ENCODE assay signal across 19 mouse cellular contexts in the genomic region with DNA sequence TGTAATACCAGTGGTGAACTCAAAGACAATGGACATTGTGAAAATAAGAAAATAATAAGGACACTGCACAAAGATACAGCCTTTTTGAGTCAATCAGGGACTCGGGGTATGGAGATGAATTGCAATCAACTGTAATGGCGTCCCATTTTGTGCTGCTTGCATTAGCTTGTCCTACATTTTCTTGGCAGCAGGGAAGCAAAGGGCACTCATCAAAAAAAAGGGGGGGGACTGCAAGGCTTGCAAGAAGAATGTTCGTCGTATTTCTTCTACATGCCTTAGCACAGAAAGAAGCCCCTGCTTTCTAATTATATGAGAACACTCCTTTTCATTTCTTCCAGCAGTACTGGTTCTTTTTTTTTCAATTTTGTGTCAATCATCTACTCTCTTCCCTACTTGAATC. TPM values are rescaled to one million over a fixed set of nuclear protein-coding genes. Genes with fewer than 3 reads are reported as not detected.
DNase-seq lines count a peak whose midpoint lies in the region; ATAC-seq lines count a peak whose summit lies in the region.
"Had no signal": no experiment of that assay in that cellular context is flagged by ENCODE, and none has a peak within 500 bp of the region (broad histone marks: within the 10 kb centered on the region; RNA-seq: fewer than 3 reads in every experiment).

No protein-coding gene starts in this region.

- no peaks in the 10 kb centered on the region for H3K36me3 ChIP-seq in forebrain, embryonic 11.5 days (ENCODE audit: control insufficient read depth, insufficient read depth, low read length)
- H3K36me3 ChIP-seq in forebrain, embryonic 12.5 days (replicated peaks): no peaks in the 10 kb centered on the region
- H3K36me3 ChIP-seq in hindbrain, embryonic 14.5 days (replicated peaks; ENCODE audit: control insufficient read depth, insufficient read depth): no peaks in the 10 kb centered on the region
- H3K36me3 ChIP-seq in hindbrain, embryonic 12.5 days: no peaks in the 10 kb centered on the region
- H3K36me3 ChIP-seq in neural tube, embryonic 13.5 days: no peaks in the 10 kb centered on the region
- H3K36me3 ChIP-seq: embryonic facial prominence, embryonic 10.5 days; limb, embryonic 10.5 days; midbrain, embryonic 15.5 days had no signal

- no peak overlapping the region for H3K9ac ChIP-seq in forebrain, embryonic 11.5 days (ENCODE audit: low read length)
- no peak overlapping the region for H3K9ac ChIP-seq in forebrain, embryonic 12.5 days
- no peak overlapping the region for H3K9ac ChIP-seq in hindbrain, embryonic 14.5 days
- no peak overlapping the region for H3K9ac ChIP-seq in hindbrain, embryonic 12.5 days
- H3K9ac ChIP-seq in neural tube, embryonic 13.5 days: no peak overlapping the region
- H3K9ac ChIP-seq: midbrain, embryonic 15.5 days had no signal

- no peak overlapping the region for H3K4me2 ChIP-seq in forebrain, embryonic 11.5 days (ENCODE audit: low read depth, low read length, severe bottlenecking)
- H3K4me2 ChIP-seq in forebrain, embryonic 12.5 days: no peak overlapping the region
- no peak overlapping the region for H3K4me2 ChIP-seq in hindbrain, embryonic 14.5 days (replicated peaks)
- no peak overlapping the region for H3K4me2 ChIP-seq in hindbrain, embryonic 12.5 days (replicated peaks)
- no peak overlapping the region for H3K4me2 ChIP-seq in neural tube, embryonic 13.5 days
- H3K4me2 ChIP-seq: midbrain, embryonic 15.5 days had no signal

- no peaks in the 10 kb centered on the region for H3K9me3 ChIP-seq in forebrain, embryonic 11.5 days (ENCODE audit: control insufficient read depth, low read length)
- H3K9me3 ChIP-seq in forebrain, embryonic 12.5 days: no peaks in the 10 kb centered on the region
- no peaks in the 10 kb centered on the region for H3K9me3 ChIP-seq in hindbrain, embryonic 14.5 days (ENCODE audit: control insufficient read depth, low read length)
- no peaks in the 10 kb centered on the region for H3K9me3 ChIP-seq in hindbrain, embryonic 12.5 days (replicated peaks)
- no peaks in the 10 kb centered on the region for H3K9me3 ChIP-seq in neural tube, embryonic 13.5 days
- H3K9me3 ChIP-seq: embryonic facial prominence, embryonic 10.5 days; limb, embryonic 10.5 days; midbrain, embryonic 15.5 days had no signal

- no peak for DNase-seq in forebrain, embryonic 11.5 days (ENCODE audit: low spot score)
- peak; percentile 30 for DNase-seq in hindbrain, embryonic 14.5 days (ENCODE audit: low spot score)
- no peak for DNase-seq in neural tube, embryonic 10.5 days (ENCODE audit: extremely low spot score, low spot score)
- no peak for DNase-seq in lung, postnatal 14 days
- DNase-seq: adrenal gland, postnatal 25 days; cerebellum, adult 11 months; gastrocnemius, postnatal 36 days; heart, adult 2 months; liver; right cerebral cortex, postnatal 25 days had no signal

- 58% methylated on average over 4 of the region's 4 CpGs for WGBS in forebrain, embryonic 11.5 days
- WGBS in forebrain, embryonic 12.5 days: 42% methylated on average over 4 of the region's 4 CpGs
- 26% methylated on average over 4 of the region's 4 CpGs for WGBS in hindbrain, embryonic 14.5 days
- WGBS in hindbrain, embryonic 12.5 days: 52% methylated on average over 4 of the region's 4 CpGs
- WGBS in neural tube, embryonic 13.5 days: 27% methylated on average over 4 of the region's 4 CpGs

- no peak overlapping the region for H3K4me3 ChIP-seq in forebrain, embryonic 11.5 days (ENCODE audit: low read depth, low read length)
- H3K4me3 ChIP-seq in forebrain, embryonic 12.5 days (replicated peaks): no peak overlapping the region
- H3K4me3 ChIP-seq in hindbrain, embryonic 14.5 days (replicated peaks; ENCODE audit: low read length): no peak overlapping the region
- H3K4me3 ChIP-seq in hindbrain, embryonic 12.5 days: no peak overlapping the region
- no peak overlapping the region for H3K4me3 ChIP-seq in neural tube, embryonic 13.5 days
- H3K4me3 ChIP-seq: embryonic facial prominence, embryonic 10.5 days; heart, adult 2 months; left cerebral cortex, adult 2 months; limb, embryonic 10.5 days; midbrain, embryonic 15.5 days had no signal

- 0 out of 2 replicates have a peak overlapping the region, but pooled peaks have one; percentile 12 for H3K27ac ChIP-seq in forebrain, embryonic 11.5 days (ENCODE audit: low read depth, low read length)
- no peak overlapping the region for H3K27ac ChIP-seq in forebrain, embryonic 12.5 days
- no peak overlapping the region for H3K27ac ChIP-seq in hindbrain, embryonic 14.5 days
- no peak overlapping the region for H3K27ac ChIP-seq in hindbrain, embryonic 12.5 days
- H3K27ac ChIP-seq in neural tube, embryonic 13.5 days (replicated peaks): 0 out of 2 replicates have a peak overlapping the region, but pooled peaks have one; percentile 1
- H3K27ac ChIP-seq: embryonic facial prominence, embryonic 10.5 days; left cerebral cortex, adult 2 months; limb, embryonic 10.5 days; macrophage; midbrain, embryonic 15.5 days had no signal

- H3K27me3 ChIP-seq in forebrain, embryonic 11.5 days (ENCODE audit: control insufficient read depth, insufficient read depth, low read length): no peaks in the 10 kb centered on the region
- H3K27me3 ChIP-seq in forebrain, embryonic 12.5 days: no peaks in the 10 kb centered on the region
- H3K27me3 ChIP-seq in hindbrain, embryonic 14.5 days (ENCODE audit: control insufficient read depth, insufficient read depth, low read length): no peaks in the 10 kb centered on the region
- H3K27me3 ChIP-seq in hindbrain, embryonic 12.5 days: no peaks in the 10 kb centered on the region
- H3K27me3 ChIP-seq in neural tube, embryonic 13.5 days: no peaks in the 10 kb centered on the region
- H3K27me3 ChIP-seq: midbrain, embryonic 15.5 days had no signal

- no peaks in the 10 kb centered on the region for H3K4me1 ChIP-seq in forebrain, embryonic 11.5 days (replicated peaks; ENCODE audit: control insufficient read depth, insufficient read depth, low read length)
- H3K4me1 ChIP-seq in forebrain, embryonic 12.5 days: no peaks in the 10 kb centered on the region
- H3K4me1 ChIP-seq in hindbrain, embryonic 14.5 days (replicated peaks; ENCODE audit: control insufficient read depth, insufficient read depth, low read length): 0 out of 2 replicates have a peak, but pooled peaks cover 10% of the 10 kb centered on the region
- H3K4me1 ChIP-seq in hindbrain, embryonic 12.5 days: no peaks in the 10 kb centered on the region
- H3K4me1 ChIP-seq in neural tube, embryonic 13.5 days (replicated peaks): peaks cover 21% of the 10 kb centered on the region
- H3K4me1 ChIP-seq: limb, embryonic 10.5 days had no signal

- ATAC-seq in forebrain, embryonic 11.5 days (replicated peaks; ENCODE audit: low FRiP score): no peak
- ATAC-seq in forebrain, embryonic 12.5 days (ENCODE audit: low FRiP score): no peak; the same call in 1 of the 2 replicates
- no peak for ATAC-seq in hindbrain, embryonic 14.5 days (ENCODE audit: low FRiP score)
- no peak for ATAC-seq in hindbrain, embryonic 12.5 days (ENCODE audit: low FRiP score)
- ATAC-seq in neural tube, embryonic 13.5 days (ENCODE audit: low read depth): no peak
- ATAC-seq in activated CD4-positive, CD25-positive, alpha-beta regulatory T cell, adult 4 months: no peak
- ATAC-seq: midbrain, embryonic 15.5 days had no signal

RNA-seq across cellular contexts. Expression of gene Tspan7, which starts 32.8 kb away (rescaled TPM):
- 86.8 and 87.0 TPM in 2 replicates for polyA plus RNA-seq in forebrain, embryonic 11.5 days (2014; fragmentation: Nextera tagmentation; extraction: Ambion mirVana)
- polyA plus RNA-seq in forebrain, embryonic 12.5 days (2016; fragmentation: Nextera tagmentation; extraction: Ambion mirVana): 118 and 121 TPM in 2 replicates
- 430 and 503 TPM in 2 replicates for polyA plus RNA-seq in hindbrain, embryonic 14.5 days (2014; fragmentation: Nextera tagmentation; extraction: Ambion mirVana)
- polyA plus RNA-seq in hindbrain, embryonic 12.5 days (2016; fragmentation: Nextera tagmentation; extraction: Ambion mirVana): 98.0 and 106 TPM in 2 replicates
- 248 and 253 TPM in 2 replicates for polyA plus RNA-seq in neural tube, embryonic 13.5 days (2015; fragmentation: Nextera tagmentation; extraction: Ambion mirVana)
- polyA plus RNA-seq in activated CD4-positive, CD25-positive, alpha-beta regulatory T cell, adult 4 months (2017; shearing (Covaris generic)): under 1 TPM in 1 of 2 experiments, not detected in 1; 0.19 TPM

Comparison
In these comparisons a context has a peak if more than half of its experiments do, and no peak if none do; other contexts are left out.
1. H3K27ac ChIP-seq: peak in forebrain, embryonic 11.5 days (single experiment) and neural tube, embryonic 13.5 days (single experiment); none in forebrain, embryonic 12.5 days (single experiment), hindbrain, embryonic 14.5 days (single experiment) and hindbrain, embryonic 12.5 days (single experiment).
2. RNA of gene Tspan7, which starts 32.8 kb away (polyA plus RNA-seq): 430 to 503 TPM in hindbrain, embryonic 14.5 days, 248 to 253 TPM in neural tube, embryonic 13.5 days, 118 to 121 TPM in forebrain, embryonic 12.5 days, 98.0 to 106 TPM in hindbrain, embryonic 12.5 days and 86.8 to 87.0 TPM in forebrain, embryonic 11.5 days; 0.19 TPM in activated CD4-positive, CD25-positive, alpha-beta regulatory T cell, adult 4 months; every median in the first group is over 10 times any median in the second.